Mouse (Mus musculus): ENCODE data around the gene Rhox10. TPM values are rescaled to one million over a fixed set of nuclear protein-coding genes. Genes with fewer than 3 reads are reported as not detected.
"Not testable (repeated sequence)": the region's sequence is repeated elsewhere in the genome, so short reads cannot be mapped to it uniquely, and the experiment has no call there.

Gene Rhox10
- total RNA-seq (2021): not detected
- long read RNA-seq, experiment 1: 0 reads
- long read RNA-seq, experiment 2: 0 reads

- no peak for DNase-seq (ENCODE audit: low spot score in 2 of 2)
Measured at GRCm38 (mm10) chrX:38066175-38066574, at the start of gene Rhox10. Gene Rhox10, plus strand, starts transcription at chrX:38066475.

- not testable (repeated sequence) for DNase-seq (ENCODE audit: low spot score in 2 of 2)
Measured at GRCm38 (mm10) chrX:38018597-38018996, 47.7 kb upstream of the Rhox10 start, which contains the start of gene Btg1-ps1. Gene Btg1-ps1, minus strand, starts transcription at chrX:38018815.

GRCm38 (mm10) chrX:38033841-38034240 is 32.4 kb upstream of the Rhox10 start:
- no peak for DNase-seq (ENCODE audit: low spot score in 2 of 2)

- no peak for DNase-seq (ENCODE audit: low spot score in 2 of 2)
Measured at GRCm38 (mm10) chrX:38039666-38040065, 26.6 kb upstream of the Rhox10 start.

- DNase-seq (ENCODE audit: low spot score in 2 of 2): not testable (repeated sequence)
Measured at GRCm38 (mm10) chrX:38043014-38043413, 23.3 kb upstream of the Rhox10 start, which contains the start of gene Btg1-ps2. Gene Btg1-ps2, minus strand, starts transcription at chrX:38043114.

- no peak for DNase-seq (ENCODE audit: low spot score in 2 of 2)
Measured at GRCm38 (mm10) chrX:38061544-38061943, 4.7 kb upstream of the Rhox10 start.

- peak; percentile 12 to 28 for DNase-seq (ENCODE audit: low spot score in 2 of 2)
Measured at GRCm38 (mm10) chrX:38084226-38084625, 18.0 kb downstream of the Rhox10 start.

GRCm38 (mm10) chrX:38085041-38085440 is 18.8 kb downstream of the Rhox10 start, which contains the start of gene Rhox11:
Gene Rhox11, minus strand, starts transcription at chrX:38085141.
- no peak for DNase-seq (ENCODE audit: low spot score in 2 of 2)

GRCm38 (mm10) chrX:38110807-38111206 is 44.5 kb downstream of the Rhox10 start, which contains the start of gene Rhox12:
Gene Rhox12, minus strand, starts transcription at chrX:38110907.
- no peak for DNase-seq (ENCODE audit: low spot score in 2 of 2)

GRCm38 (mm10) chrX:38120982-38121381 is 54.7 kb downstream of the Rhox10 start, which contains the start of gene Rhox13:
Gene Rhox13, plus strand, starts transcription at chrX:38121219.
- DNase-seq (ENCODE audit: low spot score in 2 of 2): no peak

Other genes with a start within 250 kb of the Rhox10 start
- not detected for gene Rhox6, start 239.6 kb upstream of the Rhox10 start, total RNA-seq (2021)
- not detected for gene Rhox7a, start 234.8 kb upstream of the Rhox10 start, total RNA-seq (2021)
- gene Rhox8, start 187.5 kb upstream of the Rhox10 start, total RNA-seq (2021): not detected
- gene Rhox7b, start 169.2 kb upstream of the Rhox10 start, total RNA-seq (2021): not detected
- gene Rhox9, start 164.7 kb upstream of the Rhox10 start, total RNA-seq (2021): not detected
- gene Btg1-ps1, start 47.7 kb upstream of the Rhox10 start, total RNA-seq (2021): not detected
- not detected for gene Btg1-ps2, start 23.4 kb upstream of the Rhox10 start, total RNA-seq (2021)
- not detected for gene Rhox11, start 18.7 kb downstream of the Rhox10 start, total RNA-seq (2021)
- gene Rhox12, start 44.4 kb downstream of the Rhox10 start, total RNA-seq (2021): not detected
- gene Rhox13, start 54.7 kb downstream of the Rhox10 start, total RNA-seq (2021): not detected
- gene Zbtb33, start 123.3 kb downstream of the Rhox10 start, total RNA-seq (2021): 10 to 100 TPM; 21.6 to 22.8 TPM
- 10 to 100 TPM; 15.5 to 18.8 TPM for gene Tmem255a, start 186.0 kb downstream of the Rhox10 start, total RNA-seq (2021)
- not detected for gene Atp1b4, start 249.7 kb downstream of the Rhox10 start, total RNA-seq (2021)